Mouse (Mus musculus) ES-E14 (cell line): ENCODE measurements around the gene Mfap3l.

Experiments
- HCFC1 ChIP-seq: IDR thresholded peaks from 2 replicates; pipeline ENCODE4 v1.6.1; 2012; ENCODE audit warnings: low read length, inconsistent platforms, borderline replicate concordance; ENCODE audit not compliant: insufficient read depth
- MAFK ChIP-seq: IDR thresholded peaks from 2 replicates; pipeline ENCODE4 v1.6.1; 2014; ENCODE audit warnings: mild to moderate bottlenecking, low read depth, low read length, inconsistent platforms; ENCODE audit not compliant: insufficient read depth
- ZC3H11A ChIP-seq: IDR thresholded peaks from 2 replicates; pipeline ENCODE4 v1.6.1; 2012; ENCODE audit warnings: low read depth, mild to moderate bottlenecking, inconsistent platforms, low read length, borderline replicate concordance

DNA sequence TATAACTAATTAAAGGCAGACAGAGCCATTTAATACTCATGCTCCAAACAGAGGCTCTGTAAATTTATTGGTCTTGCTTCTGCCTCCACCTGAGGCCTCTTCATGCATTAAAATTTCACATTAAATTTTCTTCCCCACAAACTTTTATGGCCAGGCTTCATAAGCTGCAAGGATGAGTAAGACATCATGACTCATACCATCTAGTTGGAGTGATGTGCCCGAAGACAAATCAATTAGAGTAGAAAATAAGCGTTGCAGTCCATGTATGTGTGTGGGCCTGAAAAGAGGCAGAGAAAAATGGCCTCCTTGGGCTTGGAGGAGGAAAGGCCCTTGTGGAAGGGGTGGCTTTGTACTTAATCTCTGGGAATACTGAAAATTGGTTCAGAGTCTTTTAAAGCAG is 2.3 kb downstream of the Mfap3l start:
- TF ChIP-seq ZC3H11A (no peak), HCFC1 (no peak), MAFK (no peak)
